In the genomic region with DNA sequence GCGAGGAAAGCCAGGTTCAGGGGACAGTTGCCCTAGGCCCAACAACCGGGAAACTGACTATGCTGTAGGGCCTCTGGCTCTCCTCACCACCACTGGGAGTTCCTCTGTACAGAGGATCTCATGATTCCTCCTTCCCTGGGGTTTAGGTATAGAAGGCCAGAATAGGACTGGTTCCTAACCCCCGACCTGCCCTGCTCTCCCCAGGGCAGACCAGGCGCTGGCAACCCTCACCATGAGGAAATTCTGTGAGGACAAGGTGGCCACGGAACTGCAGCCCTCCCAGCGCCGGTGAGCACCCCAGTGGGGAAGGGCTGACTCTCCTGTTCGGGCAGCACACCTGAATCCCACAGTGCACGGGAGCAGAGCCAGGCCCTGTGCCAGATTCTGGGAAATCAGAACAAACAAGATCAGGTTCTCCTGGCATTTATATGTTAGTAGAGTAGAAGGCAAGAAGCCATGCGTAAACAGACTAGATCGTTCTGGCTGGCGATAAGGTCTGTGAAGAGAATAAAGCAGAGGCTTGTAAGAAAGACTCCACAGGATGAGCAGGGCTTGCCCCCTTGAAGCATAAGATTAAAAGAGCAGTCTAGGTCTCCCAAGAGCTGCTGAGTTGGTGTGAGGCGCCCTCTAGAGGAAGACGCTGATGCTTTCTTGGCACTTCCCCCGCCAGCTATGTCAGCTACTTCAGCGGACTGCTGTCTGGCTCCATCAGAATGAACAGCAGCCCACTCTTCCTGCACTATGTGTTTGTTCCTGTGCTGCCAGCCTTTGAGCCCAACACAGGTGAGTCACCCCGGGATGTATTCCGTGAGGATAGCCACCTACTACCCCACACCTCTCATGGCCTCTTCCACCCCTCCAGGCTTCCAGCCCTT, we compare ENCODE assay signal across 9 mouse cellular contexts. TPM values are rescaled to one million over a fixed set of nuclear protein-coding genes. Genes with fewer than 3 reads are reported as not detected.
DNase-seq lines count a peak whose midpoint lies in the region; ATAC-seq and TF ChIP-seq lines count a peak whose summit lies in the region.
"Had no signal": no experiment of that assay in that cellular context is flagged by ENCODE, and none has a peak within 500 bp of the region (broad histone marks: within the 10 kb centered on the region; RNA-seq: fewer than 3 reads in every experiment).

No protein-coding gene starts in this region.

- TF ChIP-seq EP300 in CH12.LX (IDR thresholded peaks at IDR 0.05; ENCODE audit: low read length): no peak
- TF ChIP-seq EP300 in liver, postnatal 0 days (IDR thresholded peaks at IDR 0.05; ENCODE audit: low read depth): no peak

- dilution Hi-C loops in CH12.LX (cut with MboI; ENCODE audit: extremely low pct_ligation_motif_present, extremely low pct_unique_long_range_greater_than_20kb, low sequenced_read_pairs): no loop called here

- ATAC-seq in liver, postnatal 0 days: no peak

- no peak for TF ChIP-seq POLR2A in CH12.LX (IDR thresholded peaks at IDR 0.05; ENCODE audit: low read depth, low read length)
- no peak for TF ChIP-seq POLR2A in olfactory bulb, adult 2 months (IDR thresholded peaks at IDR 0.05; ENCODE audit: insufficient read depth, low read depth, low read length)

- peak; percentile 87 to 93 for TF ChIP-seq CTCF in CH12.LX (conservative IDR thresholded peaks at IDR 0.05 in 1 of 2, IDR thresholded peaks at IDR 0.05 in 1 of 2; ENCODE audit: low read depth in 2 of 2, low read length in 2 of 2)
- peak; percentile 80 for TF ChIP-seq CTCF in liver, postnatal 0 days (IDR thresholded peaks at IDR 0.05; ENCODE audit: low read depth)
- TF ChIP-seq CTCF in olfactory bulb, adult 2 months (IDR thresholded peaks at IDR 0.05; ENCODE audit: insufficient read depth, low read depth, low read length): peak; percentile 13; the same call in 1 of the 2 replicates

- peaks cover 18 to 48% of the 10 kb centered on the region in 2 experiments for H3K4me1 ChIP-seq in CH12.LX (ENCODE audit: control insufficient read depth in 1 of 2, insufficient read depth in 2 of 2)
- H3K4me1 ChIP-seq in heart, embryonic 10.5 days: peaks cover 80% of the 10 kb centered on the region
- H3K4me1 ChIP-seq in liver, postnatal 0 days (ENCODE audit: insufficient read depth): peaks cover 31% of the 10 kb centered on the region
- H3K4me1 ChIP-seq in olfactory bulb, adult 2 months (ENCODE audit: control insufficient read depth, insufficient read depth, low read length): peaks cover 40% of the 10 kb centered on the region

- H3K4me3 ChIP-seq in CH12.LX (replicated peaks in 1 of 3; ENCODE audit: low read depth in 2 of 3, low read length in 2 of 3, poor library complexity in 1 of 3): no peak overlapping the region
- H3K4me3 ChIP-seq in heart, embryonic 10.5 days: no peak overlapping the region
- no peak overlapping the region for H3K4me3 ChIP-seq in liver, postnatal 0 days (ENCODE audit: low read depth, low read length)
- H3K4me3 ChIP-seq in olfactory bulb, adult 2 months (ENCODE audit: insufficient read depth, low read depth, low read length): no peak overlapping the region

- H3K36me3 ChIP-seq in CH12.LX (replicated peaks in 1 of 2; ENCODE audit: control insufficient read depth in 1 of 2, insufficient read depth in 1 of 2, low read length in 1 of 2): no peaks in the 10 kb centered on the region
- peaks cover 66% of the 10 kb centered on the region for H3K36me3 ChIP-seq in heart, embryonic 10.5 days
- H3K36me3 ChIP-seq in liver, postnatal 0 days (replicated peaks; ENCODE audit: insufficient read depth, low read length): peaks cover 24% of the 10 kb centered on the region

- TF ChIP-seq RAD21 in CH12.LX (IDR thresholded peaks at IDR 0.05; ENCODE audit: low read depth, low read length): peak; percentile 74

- no peak overlapping the region for H3K27ac ChIP-seq in CH12.LX (ENCODE audit: insufficient read depth, low read depth)
- H3K27ac ChIP-seq in heart, embryonic 10.5 days: 0 out of 2 replicates have a peak overlapping the region, but pooled peaks have one; percentile 11
- H3K27ac ChIP-seq in liver, postnatal 0 days (ENCODE audit: low read depth): no peak overlapping the region; the same call in 1 of the 2 replicates
- no peak overlapping the region for H3K27ac ChIP-seq in olfactory bulb, adult 2 months (ENCODE audit: insufficient read depth, low read depth, low read length)
- H3K27ac ChIP-seq: macrophage had no signal

- no peaks in the 10 kb centered on the region for H3K9me3 ChIP-seq in CH12.LX (replicated peaks; ENCODE audit: low read length)
- no peaks in the 10 kb centered on the region for H3K9me3 ChIP-seq in heart, embryonic 10.5 days
- H3K9me3 ChIP-seq in liver, postnatal 0 days (ENCODE audit: low read length): no peaks in the 10 kb centered on the region

- no peaks in the 10 kb centered on the region for H3K79me2 ChIP-seq in CH12.LX (replicated peaks; ENCODE audit: control insufficient read depth, extremely low read depth, insufficient read depth, poor library complexity, severe bottlenecking)

- 53% methylated on average over 18 of the region's 18 CpGs for WGBS in heart, embryonic 10.5 days
- WGBS in liver, postnatal 0 days (ENCODE audit: insufficient replicate concordance): 49% methylated on average over 18 of the region's 18 CpGs
- WGBS in olfactory bulb, adult 2 months: 40% methylated on average over 18 of the region's 18 CpGs

- DNase-seq in CH12.LX (ENCODE audit: extremely low read depth): peak; percentile 90
- peak; percentile 85 for DNase-seq in adrenal gland, postnatal 10 days
- DNase-seq in embryo, embryonic 9.5 days (ENCODE audit: extremely low spot score): peak; percentile 76
- DNase-seq in heart, embryonic 10.5 days (ENCODE audit: low spot score): peak; percentile 87
- DNase-seq in kidney, postnatal 10 days: peak; percentile 90
- peak; percentile 76 for DNase-seq in liver, postnatal 0 days
- peak; percentile 76 for DNase-seq in thymus, postnatal 36 days

- in situ Hi-C loops in CH12.LX (cut with MboI; ENCODE audit: low pct_ligation_motif_present, low pct_unique_long_range_greater_than_20kb, low sequenced_read_pairs): no loop called here

- no peak overlapping the region for H3K4me2 ChIP-seq in CH12.LX (ENCODE audit: insufficient read depth, low read depth, poor library complexity, severe bottlenecking)
- no peak overlapping the region for H3K4me2 ChIP-seq in liver, postnatal 0 days (ENCODE audit: low read depth, low read length)

- peaks cover 43% of the 10 kb centered on the region for H3K27me3 ChIP-seq in CH12.LX (replicated peaks)
- peaks cover 25% of the 10 kb centered on the region for H3K27me3 ChIP-seq in heart, embryonic 10.5 days (ENCODE audit: insufficient read depth, poor library complexity, severe bottlenecking)
- H3K27me3 ChIP-seq in liver, postnatal 0 days (ENCODE audit: insufficient read depth, low read length): 0 out of 2 replicates have a peak, but pooled peaks cover 8% of the 10 kb centered on the region

- no peak overlapping the region for H3K9ac ChIP-seq in CH12.LX (ENCODE audit: insufficient read depth, low read depth)
- no peak overlapping the region for H3K9ac ChIP-seq in liver, postnatal 0 days (replicated peaks)

RNA-seq across cellular contexts. Expression of a gene that starts 8.7 kb away (rescaled TPM):
- total RNA-seq in CH12.LX (2012; rRNA removed) (0.08 and 0.13 TPM in 2 replicates), CH12.LX (2014; rRNA removed) (not detected in 2 replicates)
- 0.34 and 0.49 TPM in 2 replicates for polyA plus RNA-seq in CH12.LX (2012; ENCODE audit: insufficient read length, low read depth)
- 10 to 100 TPM; 64.5 to 84.6 TPM for total RNA-seq in adrenal gland, postnatal 10 days (2021)
- 19.8 and 19.9 TPM in 2 replicates for polyA plus RNA-seq in heart, embryonic 10.5 days (2016; fragmentation: Nextera tagmentation; extraction: Ambion mirVana)
- 9.2 TPM in 2 replicates for polyA plus RNA-seq in liver, postnatal 0 days (2015; fragmentation: Nextera tagmentation; extraction: Ambion mirVana)
- not detected in 2 replicates for polyA plus RNA-seq in olfactory bulb, adult 2 months (2012; ENCODE audit: insufficient read depth, insufficient read length, low replicate concordance, missing spikeins)

RNA-seq across cellular contexts. Expression of a gene that starts 27.1 kb away (rescaled TPM):
- 21.6 and 24.7 TPM in 2 replicates for total RNA-seq in CH12.LX (2012; rRNA removed)
- 19.6 and 21.5 TPM in 2 replicates for total RNA-seq in CH12.LX (2014; rRNA removed)
- 25.7 and 33.5 TPM in 2 replicates for polyA plus RNA-seq in CH12.LX (2012; ENCODE audit: insufficient read length, low read depth)
- total RNA-seq in adrenal gland, postnatal 10 days (2021): 10 to 100 TPM; 27.4 to 31.5 TPM
- polyA plus RNA-seq in heart, embryonic 10.5 days (2016; fragmentation: Nextera tagmentation; extraction: Ambion mirVana): 19.0 and 19.4 TPM in 2 replicates
- polyA plus RNA-seq in liver, postnatal 0 days (2015; fragmentation: Nextera tagmentation; extraction: Ambion mirVana): 9.2 and 10.0 TPM in 2 replicates
- polyA plus RNA-seq in olfactory bulb, adult 2 months (2012; ENCODE audit: insufficient read depth, insufficient read length, low replicate concordance, missing spikeins): not detected in 2 replicates

RNA-seq across cellular contexts. Expression of a gene that starts 35.3 kb away (rescaled TPM):
- total RNA-seq in CH12.LX (2012; rRNA removed): 0.38 TPM in 1 of 2 replicates, not detected in the other
- not detected in 2 replicates for total RNA-seq in CH12.LX (2014; rRNA removed)
- polyA plus RNA-seq in CH12.LX (2012; ENCODE audit: insufficient read length, low read depth): not detected in 2 replicates
- total RNA-seq in adrenal gland, postnatal 10 days (2021): 10 to 100 TPM; 40.3 to 48.1 TPM
- polyA plus RNA-seq in heart, embryonic 10.5 days (2016; fragmentation: Nextera tagmentation; extraction: Ambion mirVana): 0.64 and 0.67 TPM in 2 replicates
- polyA plus RNA-seq in liver, postnatal 0 days (2015; fragmentation: Nextera tagmentation; extraction: Ambion mirVana): 4.8 and 5.9 TPM in 2 replicates
- polyA plus RNA-seq in olfactory bulb, adult 2 months (2012; ENCODE audit: insufficient read depth, insufficient read length, low replicate concordance, missing spikeins): not detected in 2 replicates
- polyA plus RNA-seq: macrophage had no signal

RNA-seq across cellular contexts. Expression of a gene that starts 35.3 kb away (rescaled TPM):
- total RNA-seq in CH12.LX (2012; rRNA removed) (507 and 555 TPM in 2 replicates), CH12.LX (2014; rRNA removed) (492 and 536 TPM in 2 replicates)
- 652 and 950 TPM in 2 replicates for polyA plus RNA-seq in CH12.LX (2012; ENCODE audit: insufficient read length, low read depth)
- 100 to 1,000 TPM; 248 to 266 TPM for total RNA-seq in adrenal gland, postnatal 10 days (2021)
- 85.5 and 99.6 TPM in 2 replicates for polyA plus RNA-seq in heart, embryonic 10.5 days (2016; fragmentation: Nextera tagmentation; extraction: Ambion mirVana)
- polyA plus RNA-seq in liver, postnatal 0 days (2015; fragmentation: Nextera tagmentation; extraction: Ambion mirVana): 30.9 and 32.2 TPM in 2 replicates
- 618 TPM in 1 of 2 replicates, not detected in the other for polyA plus RNA-seq in olfactory bulb, adult 2 months (2012; ENCODE audit: insufficient read depth, insufficient read length, low replicate concordance, missing spikeins)

RNA-seq across cellular contexts. Expression of a gene that starts 41.4 kb away (rescaled TPM):
- total RNA-seq in CH12.LX (2012; rRNA removed): 3.7 and 10.4 TPM in 2 replicates
- 0.09 and 0.28 TPM in 2 replicates for total RNA-seq in CH12.LX (2014; rRNA removed)
- polyA plus RNA-seq in CH12.LX (2012; ENCODE audit: insufficient read length, low read depth): 0.56 and 0.65 TPM in 2 replicates
- total RNA-seq in adrenal gland, postnatal 10 days (2021): 1 to 10 TPM; 4.9 to 8.1 TPM
- polyA plus RNA-seq in heart, embryonic 10.5 days (2016; fragmentation: Nextera tagmentation; extraction: Ambion mirVana): 2.0 and 7.9 TPM in 2 replicates
- polyA plus RNA-seq in liver, postnatal 0 days (2015; fragmentation: Nextera tagmentation; extraction: Ambion mirVana): 10.9 and 13.6 TPM in 2 replicates
- not detected in 2 replicates for polyA plus RNA-seq in olfactory bulb, adult 2 months (2012; ENCODE audit: insufficient read depth, insufficient read length, low replicate concordance, missing spikeins)

Comparison
In these comparisons a context has a peak if more than half of its experiments do, and no peak if none do; other contexts are left out.
1. CTCF ChIP-seq: peak in every context shown above with its lines; median percentile 90 in CH12.LX; 80 in liver, postnatal 0 days; 13 in olfactory bulb, adult 2 months.